Mouse (Mus musculus) 416B (cell line): Measurements from ENCODE around the gene Zscan4-ps1.
"Not testable (repeated sequence)": the region's sequence is repeated elsewhere in the genome, so short reads cannot be mapped to it uniquely, and the experiment has no call there.

ENCODE experiments used
- DNase-seq: peaks from one replicate; pipeline ENCODE4 v3.0.0; 2011; ENCODE audit warnings: low read depth

Zscan4-ps1 gene

DNA sequence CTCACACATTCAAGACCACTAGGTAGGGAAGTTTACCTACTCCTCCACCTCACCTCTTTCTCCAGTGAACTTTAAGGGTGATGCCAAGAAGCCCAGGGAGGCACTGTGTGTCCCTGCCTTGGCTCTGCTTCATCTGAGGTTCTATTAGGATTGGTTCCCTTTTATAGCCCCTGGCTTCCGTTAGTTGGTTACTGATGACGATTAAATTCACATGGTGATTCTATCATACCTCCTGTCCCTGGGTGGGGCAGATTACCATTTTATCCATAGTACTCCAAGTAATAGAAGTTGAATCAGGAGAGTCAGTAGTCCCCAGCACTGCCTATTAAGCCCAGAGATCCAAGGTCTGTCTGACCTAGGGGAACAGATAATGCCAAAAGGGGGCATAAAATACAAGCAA, at the start of gene Zscan4-ps1:
TSS of gene Zscan4-ps1 (minus strand) at position 101 of the 400 bp plus-strand sequence.
- not testable (repeated sequence) for DNase-seq
